Mouse (Mus musculus): ENCODE measurements around the gene Sbno2.

Gene Sbno2

GRCm38 (mm10) chr10:80032799-80033480 lies 72.4 kb downstream of the Sbno2 start:
- peak; percentile 58 for DNase-seq

GRCm38 (mm10) chr10:80030736-80031135 lies 74.6 kb downstream of the Sbno2 start:
- DNase-seq = no peak

- no peak for DNase-seq
These were observed 75.2 kb downstream of the Sbno2 start for GRCm38 (mm10) chr10:80030191-80030590.

- no peak for DNase-seq
These were observed 76.9 kb downstream of the Sbno2 start for GRCm38 (mm10) chr10:80028521-80028846.

GRCm38 (mm10) chr10:80027681-80028520 lies 77.5 kb downstream of the Sbno2 start:
- DNase-seq = peak; percentile 71

GRCm38 (mm10) chr10:80025889-80026288 lies 79.5 kb downstream of the Sbno2 start:
- DNase-seq = peak; percentile 72

GRCm38 (mm10) chr10:80025463-80025862 lies 79.9 kb downstream of the Sbno2 start:
- no peak for DNase-seq

- DNase-seq = no peak
These were observed 80.4 kb downstream of the Sbno2 start for GRCm38 (mm10) chr10:80025044-80025347.

GRCm38 (mm10) chr10:80024229-80025043 lies 80.9 kb downstream of the Sbno2 start:
- DNase-seq = no peak

- DNase-seq = no peak
These were observed 81.6 kb downstream of the Sbno2 start for GRCm38 (mm10) chr10:80023758-80024157.

GRCm38 (mm10) chr10:80022806-80023205 lies 82.6 kb downstream of the Sbno2 start:
- no peak for DNase-seq

GRCm38 (mm10) chr10:80022164-80022563 lies 83.2 kb downstream of the Sbno2 start:
- DNase-seq = no peak

- DNase-seq = no peak
These were observed 84.1 kb downstream of the Sbno2 start for GRCm38 (mm10) chr10:80021320-80021641.

GRCm38 (mm10) chr10:80020603-80021319 lies 84.6 kb downstream of the Sbno2 start:
- no peak for DNase-seq

GRCm38 (mm10) chr10:80020191-80020590 lies 85.2 kb downstream of the Sbno2 start:
- no peak for DNase-seq

- DNase-seq = peak; percentile 59
These were observed 85.8 kb downstream of the Sbno2 start for GRCm38 (mm10) chr10:80019471-80020131.

GRCm38 (mm10) chr10:80018739-80019297 lies 86.6 kb downstream of the Sbno2 start:
- DNase-seq = peak; percentile 80

- no peak for DNase-seq
These were observed 87.6 kb downstream of the Sbno2 start for GRCm38 (mm10) chr10:80017771-80018170.

- peak; percentile 81 for DNase-seq
These were observed 88.0 kb downstream of the Sbno2 start for GRCm38 (mm10) chr10:80017361-80017760.

- DNase-seq = no peak
These were observed 88.4 kb downstream of the Sbno2 start for GRCm38 (mm10) chr10:80016931-80017330.

- peak; percentile 75 for DNase-seq
These were observed 88.9 kb downstream of the Sbno2 start, which contains the start of gene Arhgap45 for GRCm38 (mm10) chr10:80016511-80016910. Gene Arhgap45 (plus strand): TSS chr10:80016653.

GRCm38 (mm10) chr10:80015583-80015982 lies 89.8 kb downstream of the Sbno2 start:
- no peak for DNase-seq

Measured in liver (tissue).